Mouse (Mus musculus): Measurements from ENCODE around the gene Tacr2. TPM values are rescaled to one million over a fixed set of nuclear protein-coding genes. Genes with fewer than 3 reads are reported as not detected.

Gene Tacr2
- polyA plus RNA-seq, 1 experiment from 2014 or later: 0.32 TPM

GRCm38 (mm10) chr10:62300006-62300827 lies 48.0 kb downstream of the Tacr2 start:
- no peak overlapping the region for H3K4me3 ChIP-seq (ENCODE audit: low read depth, low read length)
- TF ChIP-seq CTCF (IDR thresholded peaks at IDR 0.05): 0 out of 2 replicates have a peak, but pooled peaks have one; percentile 5
- TF ChIP-seq EP300 (IDR thresholded peaks at IDR 0.05): no peak
- no peaks in the 10 kb centered on the region for H3K27me3 ChIP-seq (replicated peaks; ENCODE audit: insufficient read depth, low read length)
- no peaks in the 10 kb centered on the region for H3K9me3 ChIP-seq (ENCODE audit: low read length)
- no peaks in the 10 kb centered on the region for H3K4me1 ChIP-seq (ENCODE audit: insufficient read depth, low read depth, low read length)
- peaks cover 7% of the 10 kb centered on the region; the same call in 1 of the 2 replicates for H3K36me3 ChIP-seq (ENCODE audit: insufficient read depth, low read length)
- H3K4me2 ChIP-seq (replicated peaks; ENCODE audit: low read depth, low read length): no peak overlapping the region
- 0 out of 2 replicates have a peak overlapping the region, but pooled peaks have one; percentile 38 for H3K27ac ChIP-seq (ENCODE audit: low read length)
- H3K9ac ChIP-seq (replicated peaks; ENCODE audit: low read depth): no peak overlapping the region
- peak; percentile 43 for DNase-seq (ENCODE audit: low spot score)
- WGBS: 52% methylated on average over 23 of the region's 23 CpGs
- peak; percentile 81 for ATAC-seq

DNA sequence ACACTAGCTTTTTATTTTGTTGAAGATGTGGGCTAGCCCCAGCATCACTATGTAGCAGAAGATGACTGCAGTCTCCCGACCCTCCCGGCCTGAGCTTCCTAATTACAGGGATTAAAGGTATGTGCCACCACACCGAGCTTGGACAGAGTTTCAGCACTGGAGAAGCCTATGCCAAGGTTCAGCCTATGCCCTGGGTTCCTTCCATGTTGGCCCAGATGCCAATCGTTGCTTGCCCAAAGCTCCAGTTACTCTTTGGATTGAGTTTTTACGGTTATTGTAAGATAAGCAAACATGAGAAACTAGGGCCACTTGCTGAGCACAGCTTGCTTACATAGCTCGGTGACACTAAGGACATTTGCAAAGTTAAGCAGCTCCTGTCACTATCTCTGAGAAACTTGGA lies 52.9 kb downstream of the Tacr2 start:
- H3K27me3 ChIP-seq (replicated peaks; ENCODE audit: insufficient read depth, low read length): no peaks in the 10 kb centered on the region
- H3K9me3 ChIP-seq (ENCODE audit: low read length): no peaks in the 10 kb centered on the region
- TF ChIP-seq EP300 (IDR thresholded peaks at IDR 0.05): no peak
- TF ChIP-seq CTCF (IDR thresholded peaks at IDR 0.05): no peak
- H3K9ac ChIP-seq (replicated peaks; ENCODE audit: low read depth): no peak overlapping the region
- DNase-seq (ENCODE audit: low spot score) (no peak), ATAC-seq (no peak)
- H3K4me2 ChIP-seq (replicated peaks; ENCODE audit: low read depth, low read length): no peak overlapping the region
- WGBS: 79% methylated on average over 6 of the region's 6 CpGs
- H3K4me3 ChIP-seq (ENCODE audit: low read depth, low read length): no peak overlapping the region
- no peak overlapping the region for H3K27ac ChIP-seq (ENCODE audit: low read length)
- peaks cover 4% of the 10 kb centered on the region; the same call in 1 of the 2 replicates for H3K36me3 ChIP-seq (ENCODE audit: insufficient read depth, low read length)
- H3K4me1 ChIP-seq (ENCODE audit: insufficient read depth, low read depth, low read length): no peaks in the 10 kb centered on the region

DNA sequence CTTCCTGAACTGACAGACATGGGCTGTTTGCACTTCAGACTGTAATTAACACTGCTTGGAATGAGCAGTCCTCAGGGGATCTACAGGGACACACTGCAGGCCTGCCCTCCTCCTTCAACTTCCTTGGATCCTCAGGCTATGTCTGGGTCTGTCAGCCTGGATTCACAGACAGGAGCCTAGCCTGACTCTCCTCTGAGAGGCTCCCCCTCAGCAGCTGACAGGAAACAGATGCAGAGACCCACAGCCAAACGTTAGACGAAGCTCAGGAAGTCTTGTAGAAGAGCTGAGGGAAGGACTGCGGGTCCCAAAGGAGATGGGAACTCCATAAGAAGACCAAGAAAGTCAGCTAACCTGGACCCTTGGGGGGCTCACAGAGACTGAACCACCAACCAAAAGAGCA lies 54.2 kb downstream of the Tacr2 start:
- peaks cover 4% of the 10 kb centered on the region; the same call in 1 of the 2 replicates for H3K36me3 ChIP-seq (ENCODE audit: insufficient read depth, low read length)
- WGBS: 28% methylated on average over 3 of the region's 3 CpGs
- ATAC-seq (peak; percentile 43), DNase-seq (ENCODE audit: low spot score) (no peak)
- no peak overlapping the region for H3K9ac ChIP-seq (replicated peaks; ENCODE audit: low read depth)
- no peak overlapping the region for H3K27ac ChIP-seq (ENCODE audit: low read length)
- no peak for TF ChIP-seq EP300 (IDR thresholded peaks at IDR 0.05)
- no peak for TF ChIP-seq CTCF (IDR thresholded peaks at IDR 0.05)
- no peaks in the 10 kb centered on the region for H3K27me3 ChIP-seq (replicated peaks; ENCODE audit: insufficient read depth, low read length)
- no peak overlapping the region for H3K4me3 ChIP-seq (ENCODE audit: low read depth, low read length)
- no peaks in the 10 kb centered on the region for H3K9me3 ChIP-seq (ENCODE audit: low read length)
- no peak overlapping the region for H3K4me2 ChIP-seq (replicated peaks; ENCODE audit: low read depth, low read length)
- H3K4me1 ChIP-seq (ENCODE audit: insufficient read depth, low read depth, low read length): no peaks in the 10 kb centered on the region

DNA sequence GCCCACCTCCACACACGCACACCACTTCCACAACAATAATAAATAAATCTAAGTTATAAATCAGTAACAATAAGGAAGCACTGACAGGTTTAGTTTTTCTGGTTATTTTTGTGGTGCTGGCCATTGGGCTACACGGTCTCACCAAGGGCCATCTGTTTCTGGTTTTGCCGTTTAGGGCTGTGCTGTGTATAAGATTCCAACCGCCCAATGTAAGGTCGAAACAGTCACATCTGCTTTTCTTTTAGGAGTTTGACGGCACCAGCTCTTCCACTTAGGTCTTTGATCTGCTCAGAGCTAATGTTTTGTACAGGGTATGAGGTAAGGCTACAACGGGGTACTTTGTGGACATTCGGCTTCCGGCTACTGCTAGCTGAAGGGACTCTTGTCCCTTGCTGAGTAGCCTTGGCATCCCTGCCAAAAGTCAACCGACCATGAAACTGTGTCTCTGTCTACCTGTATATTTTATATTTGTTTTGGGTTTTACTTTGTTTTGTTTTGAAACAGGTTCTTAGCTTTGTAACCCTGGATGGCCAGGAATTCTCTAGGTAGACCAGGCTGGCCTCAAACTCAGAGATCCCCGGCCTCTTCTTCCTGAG lies 56.8 kb downstream of the Tacr2 start:
- DNase-seq (ENCODE audit: low spot score) (no peak), ATAC-seq (no peak)
- Histone ChIP-seq H3K36me3 (ENCODE audit: insufficient read depth, low read length) (no peaks in the 10 kb centered on the region), H3K27ac (ENCODE audit: low read length) (no peak overlapping the region), H3K4me3 (ENCODE audit: low read depth, low read length) (no peak overlapping the region), H3K4me2 (replicated peaks; ENCODE audit: low read depth, low read length) (no peak overlapping the region), H3K9ac (replicated peaks; ENCODE audit: low read depth) (no peak overlapping the region), H3K9me3 (ENCODE audit: low read length) (no peaks in the 10 kb centered on the region), H3K27me3 (replicated peaks; ENCODE audit: insufficient read depth, low read length) (no peaks in the 10 kb centered on the region), H3K4me1 (ENCODE audit: insufficient read depth, low read depth, low read length) (0 out of 2 replicates have a peak, but pooled peaks cover under 1% of the 10 kb centered on the region)
- 86% methylated on average over 11 of the region's 11 CpGs for WGBS
- no peak for TF ChIP-seq EP300 (IDR thresholded peaks at IDR 0.05)
- no peak for TF ChIP-seq CTCF (IDR thresholded peaks at IDR 0.05)

- Histone ChIP-seq H3K4me1 (ENCODE audit: insufficient read depth, low read depth, low read length) (0 out of 2 replicates have a peak, but pooled peaks cover 3% of the 10 kb centered on the region), H3K36me3 (ENCODE audit: insufficient read depth, low read length) (no peaks in the 10 kb centered on the region), H3K4me3 (ENCODE audit: low read depth, low read length) (no peak overlapping the region), H3K9ac (replicated peaks; ENCODE audit: low read depth) (no peak overlapping the region), H3K27me3 (replicated peaks; ENCODE audit: insufficient read depth, low read length) (no peaks in the 10 kb centered on the region), H3K9me3 (ENCODE audit: low read length) (no peaks in the 10 kb centered on the region), H3K4me2 (replicated peaks; ENCODE audit: low read depth, low read length) (no peak overlapping the region), H3K27ac (ENCODE audit: low read length) (no peak overlapping the region)
- no peak for TF ChIP-seq EP300 (IDR thresholded peaks at IDR 0.05)
- no peak for TF ChIP-seq CTCF (IDR thresholded peaks at IDR 0.05)
- no peak for DNase-seq (ENCODE audit: low spot score)
- 95% methylated on average over 5 of the region's 5 CpGs for WGBS
- ATAC-seq: no peak
Observed at GRCm38 (mm10) chr10:62309593-62309992, 57.4 kb downstream of the Tacr2 start.

DNA sequence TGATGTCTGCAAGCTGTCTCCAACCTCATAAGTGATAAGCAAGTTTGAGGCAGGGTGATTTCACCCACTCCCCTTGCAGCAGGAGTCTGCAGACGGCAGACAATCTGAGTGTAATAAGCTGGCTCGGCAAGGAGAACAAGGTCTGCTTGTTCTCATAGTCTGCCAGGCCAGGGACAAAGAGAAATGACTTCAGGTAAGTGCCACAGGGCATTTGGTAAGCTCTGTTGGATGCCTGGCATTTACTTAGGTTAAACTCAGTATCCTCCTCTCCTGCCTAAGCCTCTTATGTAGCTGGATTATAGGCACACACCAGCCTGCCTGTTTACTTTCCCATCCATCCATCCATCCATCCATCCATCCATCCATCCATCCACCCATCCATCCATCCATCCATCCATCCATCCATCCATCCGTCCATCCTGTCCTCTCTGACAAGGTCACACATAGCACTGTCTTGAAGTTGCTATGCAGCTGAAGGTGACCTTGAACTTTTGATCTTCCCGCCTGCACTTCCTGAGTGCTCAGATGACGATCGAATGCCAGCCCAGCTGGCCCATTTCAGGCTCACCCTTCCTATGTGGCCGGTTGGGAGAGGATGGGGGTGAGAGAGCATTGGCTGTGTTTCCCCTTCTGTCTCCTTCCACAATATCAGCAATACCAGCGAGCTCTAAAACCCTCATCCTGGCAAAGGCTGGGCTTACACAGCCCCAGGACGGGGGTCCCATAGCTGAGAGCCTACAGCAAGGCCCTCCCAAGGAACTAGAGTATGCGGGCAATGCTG lies 58.2 kb downstream of the Tacr2 start:
- H3K27me3 ChIP-seq (replicated peaks; ENCODE audit: insufficient read depth, low read length): no peaks in the 10 kb centered on the region
- no peaks in the 10 kb centered on the region for H3K36me3 ChIP-seq (ENCODE audit: insufficient read depth, low read length)
- ATAC-seq: no peak
- 0 out of 2 replicates have a peak, but pooled peaks cover 3% of the 10 kb centered on the region for H3K4me1 ChIP-seq (ENCODE audit: insufficient read depth, low read depth, low read length)
- 55% methylated on average over 10 of the region's 10 CpGs for WGBS
- DNase-seq (ENCODE audit: low spot score): no peak
- H3K9me3 ChIP-seq (ENCODE audit: low read length): no peaks in the 10 kb centered on the region
- H3K4me3 ChIP-seq (ENCODE audit: low read depth, low read length): no peak overlapping the region
- H3K27ac ChIP-seq (ENCODE audit: low read length): no peak overlapping the region
- H3K4me2 ChIP-seq (replicated peaks; ENCODE audit: low read depth, low read length): no peak overlapping the region
- no peak overlapping the region for H3K9ac ChIP-seq (replicated peaks; ENCODE audit: low read depth)
- TF ChIP-seq EP300 (IDR thresholded peaks at IDR 0.05) (no peak), CTCF (IDR thresholded peaks at IDR 0.05) (no peak)

Measured in lung, postnatal 0 days (tissue).